Mouse (Mus musculus): ENCODE measurements at regions not wholly inside any gene's neighbourhood (a gene's known extent, or its start where the extent isn't known, plus 50 kb on each side); places are given as distances from the start of the nearest gene placed in this dataset.
A peak's percentile ranks its signal among the peaks of the same experiment; 100 is the strongest.
"Not testable (repeated sequence)": the region's sequence is repeated elsewhere in the genome, so short reads cannot be mapped to it uniquely, and the experiment has no call there.

DNA sequence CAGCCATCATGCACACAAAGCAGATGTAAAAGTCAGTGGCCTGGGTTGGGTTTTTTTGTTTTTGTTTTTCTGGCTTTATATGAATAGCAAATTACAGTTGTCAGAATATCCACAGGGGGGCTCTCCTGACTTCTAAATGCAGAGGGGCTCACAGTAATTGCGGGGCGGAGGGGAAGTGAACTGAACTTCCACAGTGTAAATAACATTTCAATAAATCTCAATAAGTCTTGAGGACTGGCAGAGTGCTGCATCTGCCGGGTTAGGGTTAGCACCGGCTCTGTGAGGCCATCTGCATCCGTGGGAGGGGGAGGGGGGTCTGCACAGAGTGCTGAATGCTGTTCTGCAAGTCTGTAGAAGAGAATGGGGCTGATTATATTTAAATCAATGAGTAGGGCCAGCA, 50.3 kb upstream of the Arl4c start:
- no peak for DNase-seq (ENCODE audit: low spot score)

DNA sequence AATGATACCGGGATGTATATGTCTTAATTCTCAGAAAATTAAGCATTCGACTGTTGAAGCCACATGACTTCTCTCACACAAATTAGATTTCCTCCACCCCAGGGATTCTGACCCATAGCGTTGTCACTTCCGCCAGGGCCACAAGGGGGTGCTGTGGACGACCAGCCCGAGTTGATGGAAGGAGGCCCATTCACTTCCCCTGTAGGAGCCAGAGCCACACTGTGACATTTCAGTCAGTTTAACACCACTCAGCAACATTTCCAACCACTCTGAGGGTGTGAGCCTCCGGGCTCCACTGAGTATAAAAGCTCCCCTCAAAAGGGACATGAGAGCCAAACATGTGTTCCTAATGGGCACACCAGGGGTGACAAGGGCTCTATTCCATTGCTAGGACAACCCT, 54.6 kb upstream of the Arl4c start:
- peak; percentile 57 for DNase-seq (ENCODE audit: low spot score)

DNA sequence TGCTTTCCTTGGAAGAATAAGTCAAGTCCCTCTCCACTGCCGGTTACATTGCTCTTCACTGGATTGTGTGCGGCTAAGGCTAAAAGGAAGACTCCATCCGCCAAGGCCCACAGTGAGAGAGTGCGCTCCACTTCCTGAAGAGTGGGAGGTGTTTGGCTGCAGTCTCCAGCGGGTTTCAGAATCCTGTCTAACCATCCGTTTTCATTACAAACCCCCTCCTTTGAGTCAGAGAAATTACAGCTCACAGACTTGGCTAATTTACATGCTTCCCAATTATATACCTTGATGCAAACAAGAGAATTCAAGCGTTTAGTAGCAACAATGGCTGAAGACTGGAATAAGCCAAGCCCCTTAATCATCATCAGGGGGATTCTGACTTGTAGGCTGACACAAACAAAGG, 55.1 kb upstream of the Arl4c start:
- peak; percentile 26 for DNase-seq (ENCODE audit: low spot score)

DNA sequence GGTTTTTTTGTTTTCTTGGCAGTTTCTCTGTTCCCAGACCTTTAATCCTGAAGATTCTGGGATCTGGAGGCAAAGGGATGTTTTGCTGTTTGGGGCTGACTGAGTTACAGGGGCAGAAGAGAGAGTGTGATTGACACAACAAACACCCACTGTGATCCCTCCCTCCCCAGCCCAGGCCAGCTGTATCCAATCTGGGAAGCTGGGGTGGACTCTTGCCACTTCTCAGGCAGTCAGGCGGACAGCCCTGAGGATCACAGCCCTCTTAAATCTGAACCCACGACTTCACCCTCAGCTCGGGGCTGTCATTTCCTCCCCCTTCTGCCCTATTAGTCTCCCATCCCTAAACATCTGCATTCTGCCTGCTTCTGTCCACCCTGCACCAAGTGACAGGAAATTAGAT, 55.7 kb upstream of the Arl4c start:
- DNase-seq (ENCODE audit: low spot score): no peak

DNA sequence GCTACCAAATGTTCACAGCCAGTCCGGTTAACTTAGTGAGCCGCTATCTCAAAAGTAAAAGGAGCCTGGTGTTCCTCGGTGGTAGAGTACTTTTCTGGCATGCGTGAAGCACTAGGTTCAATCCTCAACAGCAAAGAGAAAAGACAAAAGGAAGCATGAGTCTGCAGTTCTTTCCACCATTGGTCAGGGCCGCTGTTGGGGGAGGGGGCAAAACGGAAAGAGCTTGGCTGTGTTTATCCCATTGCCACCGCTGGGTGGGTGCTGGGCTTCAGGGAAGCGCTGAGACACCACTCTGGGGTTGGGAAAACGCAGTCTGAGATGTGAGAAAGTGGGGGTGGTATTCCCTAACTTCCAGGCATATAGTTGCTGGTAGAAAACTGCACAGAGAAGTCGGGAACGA, 58.6 kb upstream of the Arl4c start:
- DNase-seq (ENCODE audit: low spot score): no peak

DNA sequence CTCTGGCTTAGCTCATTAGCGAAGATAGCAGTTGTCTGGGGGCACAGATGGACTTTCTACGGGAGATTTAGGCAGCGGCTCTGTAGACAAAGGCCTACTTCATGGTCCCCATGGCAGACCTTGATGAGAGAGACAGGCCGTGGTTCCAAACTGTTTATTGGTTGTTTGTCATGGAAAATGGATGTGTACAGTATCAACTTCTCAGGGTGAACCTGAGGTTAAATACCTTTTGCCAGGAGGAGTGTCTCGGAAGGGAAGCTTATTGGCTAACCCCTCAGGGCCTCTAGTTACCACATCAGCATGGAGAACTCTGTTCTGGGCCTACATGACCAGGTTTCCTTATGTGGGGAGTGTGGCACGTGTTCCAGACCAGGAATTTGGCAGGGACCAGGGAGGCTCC, 59.1 kb upstream of the Arl4c start:
- no peak for DNase-seq (ENCODE audit: low spot score)

DNA sequence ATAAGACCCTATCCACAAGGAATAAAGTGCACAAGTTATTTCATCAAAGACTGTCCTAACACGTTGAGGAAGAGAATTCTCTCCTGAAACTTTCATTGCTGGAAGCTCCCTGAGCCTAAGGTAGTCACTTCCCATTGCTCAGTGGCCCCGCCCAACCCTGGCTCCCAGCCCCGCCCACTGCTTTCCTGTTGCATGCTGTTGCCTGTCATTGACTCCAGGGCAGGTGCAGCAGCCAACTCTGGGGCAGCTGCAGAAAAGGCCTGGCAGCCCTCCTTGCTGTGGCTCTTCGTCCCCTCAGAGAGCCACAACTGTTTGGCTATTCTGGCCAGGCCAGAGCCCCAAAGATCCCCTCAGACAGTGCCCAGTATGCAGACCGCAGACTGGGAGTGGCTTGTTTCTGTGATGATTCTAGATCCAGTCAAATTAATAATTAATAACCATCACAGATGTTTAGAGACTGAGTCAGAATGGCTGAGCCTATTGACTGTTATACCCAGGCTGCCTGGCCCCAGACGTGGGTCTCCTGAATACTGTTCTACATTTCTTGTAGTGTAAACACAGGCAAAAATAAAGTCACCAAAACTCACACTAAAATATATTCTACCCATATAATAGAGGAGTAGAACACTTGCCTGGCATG, 61.8 kb upstream of the Arl4c start:
- no peak for DNase-seq (ENCODE audit: low spot score)

DNA sequence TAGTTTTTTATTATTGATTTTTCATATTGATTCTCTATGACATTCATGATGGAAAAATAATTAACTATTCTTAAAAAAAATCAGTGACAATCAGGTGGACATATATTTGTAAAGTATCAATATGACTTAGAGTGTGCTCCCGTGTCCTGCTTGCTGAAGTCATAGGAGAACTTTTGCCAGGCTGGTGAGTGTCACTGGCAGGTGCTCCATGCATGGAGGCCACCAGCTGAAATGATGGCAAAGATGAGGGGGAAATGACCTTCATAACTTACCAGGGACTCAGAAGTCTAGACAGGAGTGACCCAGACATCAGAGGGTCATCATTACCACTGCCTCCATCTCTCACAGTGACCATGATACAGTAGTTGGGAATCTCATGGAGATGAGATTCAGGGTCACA, 62.5 kb upstream of the Arl4c start:
- DNase-seq (ENCODE audit: low spot score): no peak

DNA sequence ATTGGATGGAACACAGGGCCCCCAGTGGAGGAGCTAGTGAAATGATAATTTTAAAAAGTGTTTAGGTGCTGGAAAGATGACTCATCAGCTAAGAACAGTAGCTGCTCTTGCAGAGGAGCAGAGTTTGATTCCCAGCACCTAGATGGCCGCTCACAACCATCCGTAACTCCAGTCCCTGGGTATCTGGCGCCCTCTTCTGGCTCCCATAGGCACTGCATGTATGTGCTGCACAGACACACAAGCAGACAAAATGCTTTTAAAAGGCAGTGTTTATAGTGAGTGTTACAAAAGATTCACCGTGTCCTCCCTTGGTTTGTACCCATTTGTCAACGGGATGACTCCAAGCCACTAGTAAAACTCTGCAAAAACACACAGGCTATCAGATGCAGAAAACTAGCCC, 75.0 kb upstream of the Arl4c start:
- DNase-seq (ENCODE audit: low spot score): no peak

DNA sequence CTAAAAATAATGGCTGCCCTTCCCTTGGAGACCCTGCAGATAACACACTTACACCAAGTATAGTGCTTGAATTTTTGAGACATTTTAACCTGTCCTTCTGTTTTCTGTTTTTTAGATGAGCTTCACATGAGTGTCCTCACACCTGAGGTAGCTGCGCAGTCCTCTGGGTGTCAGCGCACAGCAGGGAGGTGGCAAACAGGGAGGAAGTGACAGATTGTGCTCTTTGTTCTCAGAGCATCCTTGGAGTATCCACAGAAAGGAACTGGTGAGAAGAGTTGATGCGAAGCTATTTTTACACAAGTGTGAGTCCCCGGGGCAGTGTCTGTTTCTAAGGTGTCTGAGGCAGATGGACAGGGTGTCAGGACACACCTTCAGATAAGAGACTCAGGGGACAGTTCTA, 78.2 kb upstream of the Arl4c start:
- DNase-seq (ENCODE audit: low spot score): no peak

DNA sequence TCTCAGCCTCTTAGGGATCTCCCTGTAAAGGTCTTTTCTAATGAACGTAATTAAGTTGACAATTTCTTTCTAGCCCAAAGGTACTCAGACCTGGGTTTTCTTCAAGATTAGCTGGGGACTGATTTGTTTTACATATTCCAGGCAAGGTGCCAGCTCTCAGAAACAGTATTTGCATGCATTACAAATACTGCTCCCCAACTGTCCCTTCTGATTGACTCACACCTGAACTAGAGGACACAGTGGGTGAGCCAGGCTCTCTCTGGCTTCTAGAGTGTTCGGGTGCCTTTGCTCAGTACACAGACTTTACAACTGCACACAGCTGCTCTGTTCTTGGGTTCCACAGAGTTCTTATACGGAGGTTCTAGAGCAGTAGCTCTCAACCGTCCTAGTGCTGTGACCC, 81.1 kb upstream of the Arl4c start:
- DNase-seq (ENCODE audit: low spot score): no peak

DNA sequence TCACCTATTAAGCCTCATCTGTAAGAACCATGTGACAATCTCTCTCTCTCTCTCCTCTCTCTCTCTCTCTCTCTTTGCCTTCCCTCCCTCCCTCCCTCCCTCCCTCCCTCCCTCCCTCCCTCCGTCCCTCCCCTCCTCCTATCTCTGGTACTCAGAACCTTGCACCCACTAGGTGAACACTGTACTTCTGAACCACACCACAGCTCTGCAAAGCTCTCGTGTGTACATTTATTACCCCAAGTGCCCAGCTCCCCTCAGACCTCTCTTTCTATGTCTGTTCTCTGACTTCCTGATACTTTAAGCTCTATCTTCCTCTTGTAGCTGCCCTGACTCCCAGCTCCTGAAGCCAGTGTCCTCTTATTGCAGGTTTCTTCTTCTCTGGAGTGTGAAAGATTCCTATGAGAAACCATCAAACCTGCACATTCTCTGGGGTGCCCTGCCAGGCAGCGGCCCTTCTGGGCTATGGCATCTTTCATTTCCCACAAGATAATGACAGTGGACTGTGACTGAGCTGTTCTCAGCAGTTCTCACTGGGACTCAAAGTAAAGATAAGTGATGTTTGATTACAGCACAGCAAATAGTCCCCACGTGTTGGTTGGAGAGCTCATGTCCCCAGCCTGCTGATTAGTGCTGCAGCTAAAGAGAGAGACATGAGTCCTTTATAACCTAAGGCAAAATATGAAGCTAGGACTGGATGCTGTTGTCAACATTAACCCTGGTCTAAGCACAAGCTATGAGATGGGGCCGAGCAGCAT, 83.0 kb upstream of the Arl4c start:
- DNase-seq (ENCODE audit: low spot score): no peak

DNA sequence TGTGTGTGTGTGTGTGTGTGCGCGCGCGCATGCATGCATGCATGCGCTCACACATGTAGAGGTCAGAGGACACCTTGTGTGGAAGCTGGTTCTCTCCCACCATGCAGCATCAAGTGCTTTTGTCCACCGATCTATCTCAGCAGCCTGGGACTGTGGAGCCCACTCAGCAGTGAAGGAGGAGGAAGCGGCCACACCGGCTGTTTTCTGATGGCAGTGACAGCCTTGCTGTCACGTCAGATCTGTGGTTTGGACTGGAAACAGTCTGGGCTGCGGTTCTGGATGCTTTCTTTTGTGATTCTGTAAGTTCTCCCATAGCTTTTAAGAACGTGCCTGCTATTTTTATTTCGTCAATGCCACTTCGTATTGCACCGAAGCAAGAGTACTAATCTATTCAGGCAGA, 84.0 kb upstream of the Arl4c start:
- no peak for DNase-seq (ENCODE audit: low spot score)

DNA sequence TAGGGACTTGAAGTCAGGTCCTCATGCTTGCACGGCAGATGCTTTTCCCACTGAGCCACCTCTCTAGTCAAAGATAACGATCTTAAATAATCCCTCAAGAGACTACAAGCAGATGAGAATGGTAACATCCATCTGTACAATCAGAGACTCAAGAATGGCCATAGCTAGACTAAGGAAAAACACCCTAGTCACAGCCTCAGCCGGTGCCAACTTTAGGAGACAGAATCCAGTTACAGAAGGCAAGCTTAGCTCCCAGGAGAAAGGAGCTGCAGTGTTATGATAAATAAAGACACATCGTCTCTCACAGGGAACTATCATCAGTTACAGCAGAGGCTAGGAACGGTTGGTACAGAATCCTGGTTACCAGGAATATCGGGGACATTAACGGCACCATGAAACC, 88.7 kb upstream of the Arl4c start:
- DNase-seq (ENCODE audit: low spot score): no peak

DNA sequence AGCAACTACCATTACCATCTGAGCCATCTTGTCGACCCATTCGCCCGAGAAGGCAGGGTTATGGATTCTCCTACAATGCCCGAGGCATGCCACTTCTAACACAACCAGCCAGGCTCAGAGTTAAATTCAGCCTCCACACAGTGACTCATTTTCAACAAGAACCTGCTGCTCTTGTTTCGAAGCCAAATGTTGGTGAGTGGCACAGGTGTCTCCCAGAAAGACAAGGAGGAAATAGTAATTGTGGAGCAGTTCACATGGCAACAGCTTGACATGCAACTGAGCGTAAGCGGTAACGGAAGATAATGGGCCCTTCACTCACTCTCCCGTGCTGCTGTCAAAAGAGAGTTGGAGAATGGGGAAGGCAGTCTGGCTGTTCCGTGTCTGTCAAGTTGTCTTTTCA, 92.9 kb upstream of the Arl4c start:
- no peak for DNase-seq (ENCODE audit: low spot score)

DNA sequence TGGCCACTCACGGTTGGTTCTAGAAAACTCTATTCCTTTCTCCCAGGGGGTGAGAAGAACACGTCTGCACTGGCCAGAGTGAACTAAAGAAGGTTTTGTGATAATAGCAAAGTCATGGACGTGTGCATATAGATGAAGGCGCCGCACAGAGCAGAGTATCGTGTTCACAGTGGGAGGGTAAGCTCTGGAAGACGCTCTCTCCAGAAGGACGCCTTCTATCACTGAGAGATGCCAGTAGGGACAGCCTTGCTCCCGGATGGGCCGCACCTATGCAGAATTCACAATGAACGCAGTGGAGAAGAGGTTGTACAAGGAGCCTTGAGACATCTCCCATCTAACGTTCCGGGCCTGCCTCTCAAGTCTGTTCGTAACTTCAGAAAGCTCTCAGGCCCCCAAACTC, 96.5 kb upstream of the Arl4c start:
- no peak for DNase-seq (ENCODE audit: low spot score)

DNA sequence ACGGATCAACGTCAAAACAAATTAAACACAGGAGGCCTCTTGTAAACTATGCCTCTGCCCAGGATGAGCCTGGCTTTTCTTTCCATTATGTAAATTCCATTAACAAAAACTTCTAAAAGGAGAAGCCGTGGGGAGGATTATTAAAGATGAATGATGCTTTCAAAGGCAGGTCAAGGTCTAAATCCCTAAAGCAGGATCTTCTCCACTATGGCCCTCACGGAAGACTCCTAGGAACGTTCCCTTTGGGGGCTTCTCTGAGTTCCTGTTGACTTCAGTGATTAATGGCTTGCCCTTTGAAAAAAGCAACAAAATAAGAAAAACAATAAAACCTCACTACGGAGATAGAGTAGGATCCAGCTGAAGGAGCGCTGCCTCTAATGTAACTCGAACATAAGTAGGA, 96.9 kb upstream of the Arl4c start:
- no peak for DNase-seq (ENCODE audit: low spot score)

DNA sequence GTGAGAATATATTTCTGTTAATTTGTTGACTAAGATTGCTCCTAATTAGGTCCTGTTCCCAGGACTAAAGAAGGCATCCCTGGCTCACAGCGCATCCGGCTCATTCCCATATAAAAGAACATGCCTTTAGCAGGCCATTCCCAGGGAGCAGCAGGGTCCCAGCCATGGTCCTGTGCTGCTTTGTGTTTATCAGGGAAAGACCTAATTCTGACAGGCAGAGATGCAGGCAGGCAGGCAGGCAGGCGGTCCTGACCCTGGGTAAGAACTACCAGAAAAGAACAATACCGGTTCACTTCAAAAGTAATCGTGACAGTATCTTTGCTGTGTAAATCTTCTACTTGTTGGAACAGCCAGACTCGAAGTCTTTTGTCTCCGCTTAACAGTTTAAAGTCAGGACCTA, 97.3 kb upstream of the Arl4c start:
- no peak for DNase-seq (ENCODE audit: low spot score)

DNA sequence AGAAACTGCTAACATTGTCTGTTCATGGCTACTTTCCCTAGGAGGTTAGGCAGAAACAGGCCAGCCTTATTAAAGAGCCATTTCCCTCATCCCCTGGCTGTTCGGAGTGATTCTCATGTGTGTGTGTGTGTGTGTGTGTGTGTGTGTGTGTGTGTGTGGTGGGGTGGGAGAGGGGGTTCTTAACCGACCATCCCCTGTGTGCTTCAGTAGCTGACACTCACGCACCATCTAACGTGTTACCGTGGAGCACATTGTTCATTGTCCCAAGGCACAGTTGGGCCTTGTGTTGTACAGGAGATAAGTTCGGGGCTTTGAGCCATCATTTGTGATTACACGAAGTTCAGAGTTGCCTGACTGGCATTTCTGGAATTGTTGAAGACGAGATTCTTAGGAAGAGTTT, 97.8 kb upstream of the Arl4c start:
- no peak for DNase-seq (ENCODE audit: low spot score)

DNA sequence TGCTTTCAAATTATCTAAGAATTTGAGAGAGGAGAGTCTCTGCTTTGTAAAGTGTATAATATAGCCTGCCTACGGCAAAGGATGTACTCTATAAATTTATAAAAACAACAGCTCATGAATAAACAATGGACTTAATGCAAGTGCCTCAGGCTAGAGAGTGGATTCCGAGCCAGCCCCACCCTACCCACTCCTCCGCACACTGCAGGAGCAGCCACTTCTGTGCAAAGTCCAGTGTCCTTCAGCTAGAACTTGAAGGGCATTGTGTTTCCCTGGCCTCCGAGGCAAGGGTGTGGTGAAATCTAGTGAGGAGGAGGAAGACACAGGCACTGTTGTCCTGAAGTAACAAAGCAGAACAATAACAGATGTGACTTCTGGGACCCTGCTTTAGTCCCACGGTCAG, 98.4 kb upstream of the Arl4c start:
- DNase-seq (ENCODE audit: low spot score): no peak

DNA sequence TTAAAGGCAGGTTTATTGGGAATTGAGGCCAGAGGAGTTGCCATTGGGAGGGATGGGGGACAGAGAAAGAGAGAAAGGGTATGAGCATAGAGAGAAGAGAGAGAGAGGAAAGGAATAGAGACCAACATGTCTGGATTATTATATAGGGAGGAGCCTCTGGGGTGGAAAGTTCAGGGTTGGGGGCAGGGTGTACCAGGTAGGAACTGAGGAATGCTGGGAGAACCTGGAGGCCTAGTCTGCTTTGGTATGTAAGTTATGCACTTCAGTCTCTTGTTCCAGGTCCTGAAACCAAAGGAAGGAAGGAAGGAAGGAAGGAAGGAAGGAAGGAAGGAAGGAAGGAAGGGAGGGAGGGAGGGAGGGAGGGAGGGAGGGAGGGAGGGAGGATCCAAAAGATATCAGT, 99.1 kb upstream of the Arl4c start:
- DNase-seq (ENCODE audit: low spot score): not testable (repeated sequence)

DNA sequence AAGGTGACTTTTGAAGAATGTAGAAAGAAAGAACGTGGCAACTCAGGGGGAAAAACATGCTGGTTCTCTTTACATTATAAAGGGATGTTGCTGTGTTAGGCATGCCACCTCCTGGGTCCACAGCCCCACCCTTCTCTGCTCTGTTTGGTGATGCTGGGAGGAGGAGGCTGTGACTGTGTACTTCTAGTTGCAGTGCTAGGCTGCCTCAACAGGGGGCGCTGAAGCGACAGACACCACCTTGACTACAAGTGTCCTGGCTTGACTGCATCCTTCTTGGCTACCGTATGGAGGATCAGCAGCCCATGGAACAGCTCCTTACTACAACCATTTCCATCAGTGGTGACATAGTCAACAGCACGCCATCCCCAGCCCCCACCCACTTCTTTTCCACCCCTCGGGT, 104.9 kb upstream of the Arl4c start:
- peak; percentile 5 for DNase-seq (ENCODE audit: low spot score)

DNA sequence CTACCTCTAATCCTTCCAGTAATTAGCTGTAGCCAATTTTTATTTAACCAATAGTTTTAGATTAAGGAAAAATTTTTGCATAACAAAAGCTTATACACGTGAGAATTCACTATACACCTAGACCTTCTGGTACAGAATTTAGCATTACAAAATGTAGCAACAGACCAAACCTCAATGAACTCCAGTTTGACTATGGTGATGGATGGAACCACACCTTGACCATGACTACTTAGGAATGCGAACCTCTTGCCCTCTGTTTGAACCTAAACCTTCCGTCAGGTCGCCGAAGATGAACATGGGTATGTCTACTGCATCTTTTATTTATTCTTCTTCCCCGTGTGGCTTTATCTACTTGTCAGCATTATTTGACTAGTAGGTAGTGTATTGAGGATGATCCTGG, 105.9 kb upstream of the Arl4c start:
- no peak for DNase-seq (ENCODE audit: low spot score)

DNA sequence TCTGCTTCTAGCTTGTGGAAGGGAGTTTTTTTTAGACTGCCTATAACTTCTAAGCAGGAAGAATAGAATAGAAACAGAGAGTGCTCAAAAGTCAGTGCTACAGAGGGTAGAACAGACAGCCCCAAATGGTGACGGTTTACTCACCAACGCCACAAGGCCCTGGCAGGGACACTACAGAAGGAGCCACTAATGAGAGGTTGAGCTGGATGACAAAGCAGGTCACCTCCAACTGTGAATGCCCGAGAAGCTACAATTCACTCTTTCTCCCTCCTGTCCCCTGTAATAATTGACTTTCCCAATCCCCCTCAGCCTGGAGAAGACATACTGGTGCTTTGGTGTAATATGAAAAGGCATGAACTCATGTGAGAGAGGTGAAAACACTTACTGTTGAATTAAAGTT, 106.5 kb upstream of the Arl4c start:
- DNase-seq (ENCODE audit: low spot score): no peak
